Mouse (Mus musculus) heart, embryonic 16.5 days (tissue): Measurements from ENCODE around the gene Actr6. TPM values are rescaled to one million over a fixed set of nuclear protein-coding genes. Genes with fewer than 3 reads are reported as not detected.

Experiments used
- ATAC-seq: fragments of 200-750 bp; cut with Nextera tagmentation; replicated peaks from 2 replicates; pipeline ENCODE4 v1.8.0; 2017; ENCODE audit warnings: moderate number of reproducible peaks; ENCODE audit not compliant: insufficient read depth, low FRiP score; ENCODE audit errors: extremely low read depth
- H3K27ac ChIP-seq: fragments of 300-500 bp; sonication (generic); 2 replicates; pipeline ENCODE4 v1.5.1; 2014; ENCODE audit warnings: mild to moderate bottlenecking, low read length, control low read depth, moderate library complexity
- H3K27me3 ChIP-seq: fragments of 300-500 bp; sonication (generic); 2 replicates; pipeline ENCODE4 v1.6.1; 2014; ENCODE audit warnings: low read length, mixed read lengths; ENCODE audit not compliant: control insufficient read depth, insufficient read depth
- H3K36me3 ChIP-seq: fragments of 300-500 bp; sonication (generic); 2 replicates; pipeline ENCODE4 v1.6.1; 2014; ENCODE audit not compliant: control insufficient read depth, insufficient read depth
- H3K4me1 ChIP-seq: fragments of 300-500 bp; sonication (generic); 2 replicates; pipeline ENCODE4 v1.6.1; 2014; ENCODE audit warnings: low read length, mixed read lengths; ENCODE audit not compliant: control insufficient read depth, insufficient read depth
- H3K4me2 ChIP-seq: fragments of 300-500 bp; sonication (generic); 2 replicates; pipeline ENCODE4 v1.6.1; 2014; ENCODE audit warnings: low read depth, mild to moderate bottlenecking, control low read depth, low read length
- H3K4me3 ChIP-seq: fragments of 300-500 bp; sonication (generic); 2 replicates; pipeline ENCODE4 v1.5.1; 2014; ENCODE audit warnings: mild to moderate bottlenecking, control low read depth, low read length
- H3K9ac ChIP-seq: fragments of 300-500 bp; sonication (generic); 2 replicates; pipeline ENCODE4 v1.6.1; 2014; ENCODE audit warnings: low read length, control low read depth
- H3K9me3 ChIP-seq: fragments of 300-500 bp; sonication (generic); replicated peaks from 2 replicates; pipeline ENCODE4 v1.6.1; 2016; ENCODE audit warnings: low read length; ENCODE audit not compliant: control insufficient read depth
- WGBS: fragments of 180-500 bp; shearing (Covaris S2); extraction: QIAGEN DNeasy Blood & Tissue Kit; methylation state at CpG from one replicate; pipeline ENCODE4 v1.1.7; 2014; 5-methylcytosine and 5-hydroxymethylcytosine counted together
- polyA plus RNA-seq: library from polyadenylated mRNA; unstranded; fragments of >200 nt; fragmentation: Nextera tagmentation; extraction: Ambion mirVana; gene quantifications from 2 replicates; pipeline ENCODE4 v1.2.1, GENCODE M21; 2015

The Actr6 gene
- polyA plus RNA-seq, 1 experiment from 2014 or later, result 29.6 TPM

- 74% methylated on average over 4 of the region's 4 CpGs for WGBS
- Histone ChIP-seq H3K4me1 (peaks cover 9% of the 10 kb centered on the region; the same call in 1 of the 2 replicates), H3K27me3 (no peaks in the 10 kb centered on the region), H3K4me2 (no peak overlapping the region), H3K9ac (no peak overlapping the region), H3K4me3 (no peak overlapping the region), H3K36me3 (no peaks in the 10 kb centered on the region), H3K27ac (no peak overlapping the region), H3K9me3 (no peaks in the 10 kb centered on the region)
- no peak for ATAC-seq
Measured at GRCm38 (mm10) chr10:89755231-89755630, 23.1 kb upstream of the Actr6 start.

- Histone ChIP-seq H3K36me3 (no peaks in the 10 kb centered on the region), H3K4me2 (no peak overlapping the region), H3K27me3 (no peaks in the 10 kb centered on the region), H3K27ac (0 out of 2 replicates have a peak overlapping the region, but pooled peaks have one; percentile 30), H3K4me3 (no peak overlapping the region), H3K4me1 (peaks cover 21% of the 10 kb centered on the region), H3K9ac (no peak overlapping the region), H3K9me3 (no peaks in the 10 kb centered on the region)
- WGBS, result 52% methylated on average over 5 of the region's 5 CpGs
- ATAC-seq, result no peak
Measured at GRCm38 (mm10) chr10:89751069-89751468, 19.0 kb upstream of the Actr6 start.

GRCm38 (mm10) chr10:89748619-89749018 is 16.5 kb upstream of the Actr6 start:
- H3K4me3 ChIP-seq, result no peak overlapping the region
- no peak for ATAC-seq
- no peak overlapping the region for H3K4me2 ChIP-seq
- H3K36me3 ChIP-seq, result no peaks in the 10 kb centered on the region
- no peak overlapping the region for H3K9ac ChIP-seq
- peaks cover 21% of the 10 kb centered on the region for H3K4me1 ChIP-seq
- 87% methylated on average over 2 of the region's 2 CpGs for WGBS
- no peak overlapping the region for H3K27ac ChIP-seq
- no peaks in the 10 kb centered on the region for H3K27me3 ChIP-seq
- no peaks in the 10 kb centered on the region for H3K9me3 ChIP-seq

GRCm38 (mm10) chr10:89747911-89748310 is 15.8 kb upstream of the Actr6 start:
- H3K27ac ChIP-seq, result no peak overlapping the region
- no peak overlapping the region for H3K4me2 ChIP-seq
- H3K4me1 ChIP-seq, result peaks cover 21% of the 10 kb centered on the region
- H3K9ac ChIP-seq, result no peak overlapping the region
- H3K4me3 ChIP-seq, result no peak overlapping the region
- H3K27me3 ChIP-seq, result no peaks in the 10 kb centered on the region
- WGBS, result 93% methylated on average over 1 of the region's 1 CpGs
- H3K9me3 ChIP-seq, result no peaks in the 10 kb centered on the region
- no peak for ATAC-seq
- no peaks in the 10 kb centered on the region for H3K36me3 ChIP-seq

- H3K36me3 ChIP-seq, result no peaks in the 10 kb centered on the region
- H3K9ac ChIP-seq, result peak overlapping the region; percentile 25; the same call in 1 of the 2 replicates
- H3K4me3 ChIP-seq, result no peak overlapping the region
- H3K4me2 ChIP-seq, result no peak overlapping the region
- H3K27me3 ChIP-seq, result no peaks in the 10 kb centered on the region
- no peaks in the 10 kb centered on the region for H3K9me3 ChIP-seq
- no peak overlapping the region for H3K27ac ChIP-seq
- peaks cover 21% of the 10 kb centered on the region for H3K4me1 ChIP-seq
- WGBS, result 80% methylated on average over 8 of the region's 8 CpGs
- ATAC-seq, result no peak
Measured at GRCm38 (mm10) chr10:89747221-89747905, 15.3 kb upstream of the Actr6 start.

GRCm38 (mm10) chr10:89746581-89746980 is 14.5 kb upstream of the Actr6 start:
- 78% methylated on average over 3 of the region's 3 CpGs for WGBS
- H3K4me2 ChIP-seq, result no peak overlapping the region
- H3K4me1 ChIP-seq, result peaks cover 21% of the 10 kb centered on the region
- H3K9me3 ChIP-seq, result no peaks in the 10 kb centered on the region
- H3K27me3 ChIP-seq, result no peaks in the 10 kb centered on the region
- ATAC-seq, result no peak
- no peaks in the 10 kb centered on the region for H3K36me3 ChIP-seq
- no peak overlapping the region for H3K27ac ChIP-seq
- no peak overlapping the region for H3K4me3 ChIP-seq
- H3K9ac ChIP-seq, result no peak overlapping the region

- Histone ChIP-seq H3K36me3 (no peaks in the 10 kb centered on the region), H3K27ac (peak overlapping the region; percentile 94), H3K4me3 (peak overlapping the region; percentile 100), H3K27me3 (no peaks in the 10 kb centered on the region), H3K9ac (peak overlapping the region; percentile 98), H3K4me2 (peak overlapping the region; percentile 76), H3K9me3 (no peaks in the 10 kb centered on the region), H3K4me1 (peaks cover 15% of the 10 kb centered on the region)
- ATAC-seq, result no peak
- WGBS, result 0% methylated on average over 14 of the region's 14 CpGs
Measured at GRCm38 (mm10) chr10:89745666-89746020, 13.5 kb upstream of the Actr6 start.

GRCm38 (mm10) chr10:89744871-89745665 is 13.0 kb upstream of the Actr6 start, which contains the start of gene Uhrf1bp1l:
Gene Uhrf1bp1l (plus strand): TSS chr10:89744991.
- peak within 1 kb of the TSS; percentile 76 for H3K4me2 ChIP-seq
- H3K4me3 ChIP-seq, result peak within 1 kb of the TSS; percentile 100
- WGBS, result under 1% methylated on average over 81 of the region's 85 CpGs
- peak; percentile 96 for ATAC-seq
- H3K4me1 ChIP-seq, result peaks cover 15% of the 10 kb centered on the region
- H3K9ac ChIP-seq, result peak within 1 kb of the TSS; percentile 98
- H3K27me3 ChIP-seq, result no peaks in the 10 kb centered on the region
- H3K36me3 ChIP-seq, result no peaks in the 10 kb centered on the region
- no peaks in the 10 kb centered on the region for H3K9me3 ChIP-seq
- peak within 1 kb of the TSS; percentile 94 for H3K27ac ChIP-seq

- no peaks in the 10 kb centered on the region for H3K9me3 ChIP-seq
- peaks cover 12% of the 10 kb centered on the region for H3K4me1 ChIP-seq
- peak overlapping the region; percentile 63; the same call in 1 of the 2 replicates for H3K9ac ChIP-seq
- 20% methylated on average over 3 of the region's 3 CpGs for WGBS
- peak overlapping the region; percentile 100 for H3K4me3 ChIP-seq
- ATAC-seq, result no peak
- no peaks in the 10 kb centered on the region for H3K27me3 ChIP-seq
- H3K36me3 ChIP-seq, result no peaks in the 10 kb centered on the region
- H3K4me2 ChIP-seq, result peak overlapping the region; percentile 76
- H3K27ac ChIP-seq, result 0 out of 2 replicates have a peak overlapping the region, but pooled peaks have one; percentile 31
Measured at GRCm38 (mm10) chr10:89744341-89744740, 12.2 kb upstream of the Actr6 start.
